Mouse (Mus musculus) myocyte (in vitro differentiated cells): ENCODE data around the gene Togaram2. TPM values are rescaled to one million over a fixed set of nuclear protein-coding genes. Genes with fewer than 3 reads are reported as not detected.

Experiments used
- H3K27me3 ChIP-seq: one replicate; pipeline ENCODE4 v1.6.1; 2011; ENCODE audit not compliant: control insufficient read depth, insufficient read depth, insufficient read length
- H3K36me3 ChIP-seq: one replicate; pipeline ENCODE4 v1.6.1; 2011; ENCODE audit not compliant: control insufficient read depth, insufficient read depth
- H3K4me2 ChIP-seq: one replicate; pipeline ENCODE4 v1.6.1; 2011; ENCODE audit warnings: low read depth, control low read depth
- H3K4me3 ChIP-seq: one replicate; pipeline ENCODE4 v1.5.1; 2011; ENCODE audit warnings: mild to moderate bottlenecking, control low read depth, moderate library complexity
- H3K79me2 ChIP-seq: one replicate; pipeline ENCODE4 v1.6.1; 2011; ENCODE audit not compliant: control insufficient read depth, insufficient read depth
- H3ac ChIP-seq: one replicate; pipeline ENCODE4 v1.6.1; 2011; ENCODE audit not compliant: control insufficient read depth, insufficient read length
- CEBPB ChIP-seq: IDR thresholded peaks from 2 replicates; pipeline ENCODE4 v1.6.1; 2011; ENCODE audit warnings: mild to moderate bottlenecking, moderate library complexity; ENCODE audit not compliant: poor library complexity, insufficient read depth, severe bottlenecking
- E2F4 ChIP-seq: IDR thresholded peaks from one replicate; pipeline ENCODE4 v1.6.1; 2011; ENCODE audit warnings: mild to moderate bottlenecking, control low read depth, moderate library complexity; ENCODE audit not compliant: insufficient read depth
- MAX ChIP-seq: IDR thresholded peaks from one replicate; pipeline ENCODE4 v1.6.1; 2011; ENCODE audit warnings: low read depth, mild to moderate bottlenecking, control low read depth
- MYOD1 ChIP-seq, 3 experiments: IDR thresholded peaks; one replicate each; pipeline ENCODE4 v1.6.1; 2011; ENCODE audit warnings: control low read depth in 2 of 3, low read depth in 2 of 3, mild to moderate bottlenecking in 2 of 3, moderate library complexity in 1 of 3; ENCODE audit not compliant: insufficient read length in 2 of 3, control insufficient read depth in 1 of 3
- MYOG ChIP-seq, 3 experiments: IDR thresholded peaks; one replicate each; pipeline ENCODE4 v1.6.1; 2011; ENCODE audit warnings: control low read depth in 2 of 3, low read depth in 2 of 3, mild to moderate bottlenecking in 2 of 3; ENCODE audit not compliant: insufficient read length in 2 of 3, control insufficient read depth in 1 of 3, insufficient read depth in 1 of 3
- POLR2A ChIP-seq: IDR thresholded peaks from one replicate; pipeline ENCODE4 v1.6.1; 2011; ENCODE audit warnings: low read depth, mild to moderate bottlenecking, control low read depth, moderate library complexity; ENCODE audit not compliant: insufficient read length
- POLR2AphosphoS2 ChIP-seq: IDR thresholded peaks from one replicate; pipeline ENCODE4 v1.6.1; 2011; ENCODE audit warnings: low read depth, control low read depth; ENCODE audit not compliant: insufficient read length
- REST ChIP-seq: IDR thresholded peaks from one replicate; pipeline ENCODE4 v1.6.1; 2011; ENCODE audit warnings: mild to moderate bottlenecking, control low read depth, moderate library complexity; ENCODE audit not compliant: insufficient read depth, insufficient read length
- SRF ChIP-seq: IDR thresholded peaks from one replicate; pipeline ENCODE4 v1.6.1; 2011; ENCODE audit warnings: low read depth; ENCODE audit not compliant: control insufficient read depth, insufficient read length
- TCF12 ChIP-seq: IDR thresholded peaks from one replicate; pipeline ENCODE4 v1.6.1; 2011; ENCODE audit warnings: mild to moderate bottlenecking, control low read depth; ENCODE audit not compliant: poor library complexity, insufficient read depth, severe bottlenecking
- TCF3 ChIP-seq: IDR thresholded peaks from one replicate; pipeline ENCODE4 v1.6.1; 2011; ENCODE audit warnings: low read depth, control low read depth; ENCODE audit not compliant: insufficient read length
- USF1 ChIP-seq: IDR thresholded peaks from one replicate; pipeline ENCODE4 v1.6.1; 2011; ENCODE audit warnings: low read depth, mild to moderate bottlenecking, control low read depth, moderate library complexity
- polyA plus RNA-seq: library from polyadenylated mRNA; unstranded; fragments of >200 nt; fragmentation: generic; extraction: Trizol; gene quantifications from one replicate; pipeline ENCODE4 v1.2.1, GENCODE M21; 2012; ENCODE audit warnings: missing spikeins

Togaram2 gene
- polyA plus RNA-seq, 1 experiment, result 0.31 TPM

GRCm38 (mm10) chr17:71640421-71641085 is 32.5 kb upstream of the Togaram2 start:
- Histone ChIP-seq H3K4me2 (no peak overlapping the region), H3K79me2 (peaks cover 13% of the 10 kb centered on the region), H3K4me3 (no peak overlapping the region), H3K27me3 (no peaks in the 10 kb centered on the region), H3K36me3 (peaks cover 50% of the 10 kb centered on the region), H3ac (no peak overlapping the region)
- TF ChIP-seq MYOG (IDR thresholded peaks at IDR 0.05; ENCODE audit: control insufficient read depth in 1 of 3, insufficient read depth in 1 of 3, insufficient read length in 2 of 3, low read depth in 2 of 3) (no peak), USF1 (no peak), MAX (no peak), CEBPB (no peak), REST (no peak), SRF (no peak), TCF12 (no peak), POLR2A (no peak), MYOD1 (IDR thresholded peaks at IDR 0.05; ENCODE audit: control insufficient read depth in 1 of 3, insufficient read length in 2 of 3, low read depth in 2 of 3) (no peak), TCF3 (no peak), POLR2AphosphoS2 (no peak), E2F4 (no peak)

GRCm38 (mm10) chr17:71642190-71642589 is 30.9 kb upstream of the Togaram2 start:
- H3K36me3 ChIP-seq, result peaks cover 62% of the 10 kb centered on the region
- TF ChIP-seq POLR2AphosphoS2 (no peak), SRF (no peak), E2F4 (no peak), MYOD1 (IDR thresholded peaks at IDR 0.05; ENCODE audit: control insufficient read depth in 1 of 3, insufficient read length in 2 of 3, low read depth in 2 of 3) (no peak), TCF3 (no peak), USF1 (no peak), REST (no peak), TCF12 (no peak)
- H3ac ChIP-seq, result no peak overlapping the region
- peaks cover 13% of the 10 kb centered on the region for H3K79me2 ChIP-seq
- H3K4me2 ChIP-seq, result no peak overlapping the region
- H3K4me3 ChIP-seq, result no peak overlapping the region
- no peaks in the 10 kb centered on the region for H3K27me3 ChIP-seq

- no peak overlapping the region for H3K4me2 ChIP-seq
- H3K27me3 ChIP-seq, result no peaks in the 10 kb centered on the region
- H3K79me2 ChIP-seq, result no peaks in the 10 kb centered on the region
- no peak overlapping the region for H3K4me3 ChIP-seq
- no peak for TF ChIP-seq TCF12
- no peak for TF ChIP-seq MYOD1 (IDR thresholded peaks at IDR 0.05; ENCODE audit: control insufficient read depth in 1 of 3, insufficient read length in 2 of 3, low read depth in 2 of 3)
- TF ChIP-seq MAX, result no peak
- no peak for TF ChIP-seq E2F4
- no peak for TF ChIP-seq CEBPB
- H3ac ChIP-seq, result no peak overlapping the region
- H3K36me3 ChIP-seq, result peaks cover 38% of the 10 kb centered on the region
These were observed 23.1 kb upstream of the Togaram2 start for GRCm38 (mm10) chr17:71650011-71650410.

- no peak overlapping the region for H3ac ChIP-seq
- no peaks in the 10 kb centered on the region for H3K27me3 ChIP-seq
- H3K4me3 ChIP-seq, result no peak overlapping the region
- no peak overlapping the region for H3K4me2 ChIP-seq
- TF ChIP-seq CEBPB (no peak), POLR2A (no peak), USF1 (no peak), SRF (no peak), MAX (no peak), E2F4 (no peak), MYOG (IDR thresholded peaks at IDR 0.05; ENCODE audit: control insufficient read depth in 1 of 3, insufficient read depth in 1 of 3, insufficient read length in 2 of 3, low read depth in 2 of 3) (no peak), MYOD1 (IDR thresholded peaks at IDR 0.05; ENCODE audit: control insufficient read depth in 1 of 3, insufficient read length in 2 of 3, low read depth in 2 of 3) (no peak), POLR2AphosphoS2 (no peak), TCF3 (no peak), REST (no peak), TCF12 (no peak)
- peaks cover 39% of the 10 kb centered on the region for H3K36me3 ChIP-seq
- no peaks in the 10 kb centered on the region for H3K79me2 ChIP-seq
These were observed 20.6 kb upstream of the Togaram2 start for GRCm38 (mm10) chr17:71652495-71652894.

GRCm38 (mm10) chr17:71652934-71653333 is 20.1 kb upstream of the Togaram2 start:
- H3K79me2 ChIP-seq, result no peaks in the 10 kb centered on the region
- TF ChIP-seq POLR2A, result no peak
- no peak for TF ChIP-seq TCF3
- no peak for TF ChIP-seq MYOG (IDR thresholded peaks at IDR 0.05; ENCODE audit: control insufficient read depth in 1 of 3, insufficient read depth in 1 of 3, insufficient read length in 2 of 3, low read depth in 2 of 3)
- no peak for TF ChIP-seq REST
- TF ChIP-seq TCF12, result no peak
- TF ChIP-seq USF1, result no peak
- TF ChIP-seq SRF, result no peak
- TF ChIP-seq MYOD1 (IDR thresholded peaks at IDR 0.05; ENCODE audit: control insufficient read depth in 1 of 3, insufficient read length in 2 of 3, low read depth in 2 of 3), result no peak
- no peak for TF ChIP-seq E2F4
- TF ChIP-seq CEBPB, result no peak
- TF ChIP-seq POLR2AphosphoS2, result no peak
- TF ChIP-seq MAX, result no peak

More at GRCm38 (mm10) chr17:71652934-71653333, 20.1 kb upstream of the Togaram2 start:
- H3K36me3 ChIP-seq, result peaks cover 43% of the 10 kb centered on the region
- H3K4me2 ChIP-seq, result no peak overlapping the region
- no peaks in the 10 kb centered on the region for H3K27me3 ChIP-seq
- H3K4me3 ChIP-seq, result no peak overlapping the region
- H3ac ChIP-seq, result no peak overlapping the region
